Mouse (Mus musculus): ENCODE measurements around the gene Zbtb43.

Zbtb43 gene

GRCm38 (mm10) chr2:33468466-33469097 is at the start of gene Zbtb43:
TSS of gene Zbtb43 (minus strand) at chr2:33468559.
- DNase-seq (ENCODE audit: low spot score in 2 of 2): peak; percentile 90 to 93

DNA sequence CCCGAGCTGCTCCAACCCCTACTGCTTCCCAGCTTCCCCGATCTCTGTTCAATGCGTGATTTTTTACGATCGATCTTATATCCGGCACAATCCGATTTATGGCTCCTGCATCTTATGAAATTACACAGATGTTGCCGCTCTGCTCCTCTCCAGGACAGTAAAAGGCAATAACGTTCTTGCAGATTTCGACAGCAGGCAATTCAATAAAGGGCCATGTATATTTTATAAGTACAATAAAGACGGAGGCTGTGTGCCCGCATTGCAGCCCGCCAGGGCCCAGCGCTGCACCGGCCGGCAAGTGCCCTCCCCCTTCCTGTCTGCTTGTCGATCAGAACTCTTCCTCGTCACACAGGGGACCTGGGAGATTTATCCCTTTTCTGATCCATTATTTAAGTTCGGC is 47.5 kb upstream of the Zbtb43 start:
- no peak for DNase-seq (ENCODE audit: low spot score in 2 of 2)

DNA sequence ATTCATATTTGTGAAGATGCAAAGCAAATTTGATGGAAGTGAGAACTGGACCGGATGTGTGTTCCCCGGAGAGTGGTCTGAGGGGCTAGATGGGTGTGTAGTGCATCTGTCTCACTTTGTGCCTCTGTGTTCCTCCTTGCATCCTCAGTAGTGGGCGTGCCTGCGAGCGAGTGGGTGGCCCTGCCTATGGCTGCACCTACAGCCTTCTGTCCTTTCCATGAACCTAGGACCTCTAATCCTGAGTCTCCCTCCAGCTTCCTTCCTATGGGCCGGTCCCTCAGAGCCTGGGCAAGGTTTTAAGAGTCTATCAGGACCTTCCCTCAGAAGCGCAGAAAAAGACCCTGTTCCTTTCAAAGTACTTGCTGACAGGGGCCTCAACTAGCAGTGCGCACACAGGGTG is 47.1 kb upstream of the Zbtb43 start:
- DNase-seq (ENCODE audit: low spot score in 2 of 2): no peak

DNA sequence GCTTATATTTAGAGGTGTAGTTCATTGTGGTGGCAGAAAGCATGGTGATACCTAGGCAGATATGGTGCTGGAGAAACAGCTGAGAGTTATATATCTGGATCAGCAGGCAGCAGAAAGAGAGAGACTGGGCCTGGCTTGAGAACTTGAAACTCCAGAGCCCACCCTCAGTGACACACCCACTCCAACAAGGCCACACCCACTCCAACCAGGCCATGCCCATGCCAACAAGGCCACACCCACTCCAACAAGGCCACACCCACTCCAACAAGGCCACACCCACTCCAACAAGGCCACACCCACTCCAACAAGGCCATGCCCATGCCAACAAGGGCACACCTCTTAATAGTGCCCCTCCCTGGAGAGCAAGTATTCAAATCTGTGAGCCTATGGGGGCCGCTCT is 42.4 kb upstream of the Zbtb43 start:
- DNase-seq (ENCODE audit: low spot score in 2 of 2): no peak

GRCm38 (mm10) chr2:33502602-33503001 is 34.2 kb upstream of the Zbtb43 start:
- DNase-seq (ENCODE audit: low spot score in 2 of 2): no peak

DNA sequence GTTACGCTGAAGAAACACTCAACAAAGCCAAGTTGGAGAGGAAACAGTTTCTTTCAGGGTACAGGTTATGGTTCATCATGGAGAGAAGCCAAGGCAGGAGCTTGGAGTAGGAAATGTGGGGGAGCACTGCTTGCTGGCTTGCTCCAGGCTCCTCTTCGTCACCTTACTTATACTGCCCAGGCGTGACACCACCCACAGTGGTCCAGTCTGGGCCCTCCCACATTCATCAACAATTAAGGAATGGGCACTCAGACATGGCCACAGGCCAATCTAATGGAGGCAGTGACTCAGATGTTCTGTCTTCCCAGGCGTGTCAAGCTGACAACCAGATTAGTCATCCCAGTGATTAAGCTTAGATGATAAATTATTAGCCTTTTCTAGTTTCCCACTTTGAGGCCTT is 29.9 kb upstream of the Zbtb43 start:
- no peak for DNase-seq (ENCODE audit: low spot score in 2 of 2)

- no peak for DNase-seq (ENCODE audit: low spot score in 2 of 2)
Observed at GRCm38 (mm10) chr2:33495654-33496053, 27.3 kb upstream of the Zbtb43 start.

- no peak for DNase-seq (ENCODE audit: low spot score in 2 of 2)
Observed at GRCm38 (mm10) chr2:33492041-33492440, 23.7 kb upstream of the Zbtb43 start.

DNA sequence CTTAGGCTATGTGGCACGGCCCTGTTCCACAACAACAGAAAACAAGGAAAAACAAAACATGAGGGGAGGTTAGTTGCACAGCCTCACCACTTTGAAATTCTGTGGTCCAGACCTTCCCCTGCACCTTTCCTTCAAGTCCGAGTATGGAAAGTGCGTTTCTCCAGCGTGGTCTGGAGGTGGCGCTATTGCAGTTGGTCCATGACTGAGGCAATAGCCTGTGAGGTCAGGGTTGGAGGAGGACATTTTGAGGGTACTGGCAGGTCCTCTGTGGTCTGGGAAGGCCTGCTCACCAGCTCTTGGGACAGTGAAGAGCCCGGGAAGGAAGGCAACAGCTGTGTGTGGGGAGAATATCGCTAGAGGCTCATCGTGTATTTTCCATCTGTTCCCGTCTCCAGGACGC is 21.2 kb upstream of the Zbtb43 start:
- DNase-seq (ENCODE audit: low spot score in 2 of 2): no peak

- DNase-seq (ENCODE audit: low spot score in 2 of 2): no peak
Observed at GRCm38 (mm10) chr2:33487332-33487731, 19.0 kb upstream of the Zbtb43 start.

DNA sequence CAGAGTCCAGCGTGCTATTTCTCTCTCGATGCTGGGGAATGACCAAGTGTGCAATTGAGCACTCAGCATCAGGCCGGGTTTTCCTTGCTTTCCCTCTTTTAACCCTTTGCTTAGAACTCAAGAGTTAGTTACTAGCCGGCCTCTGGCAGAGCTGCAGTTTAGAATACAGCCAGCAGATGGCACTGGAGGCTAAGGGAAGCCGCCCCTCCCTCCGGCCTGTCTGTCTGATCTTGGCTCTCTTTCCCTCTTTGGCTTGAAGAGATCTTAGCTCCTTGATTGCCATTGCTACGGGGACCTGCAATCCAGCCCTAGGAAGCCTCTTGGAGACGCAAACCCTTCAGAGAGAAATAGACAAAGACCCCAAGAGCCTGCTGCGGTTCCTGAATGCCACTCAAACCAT is 18.5 kb upstream of the Zbtb43 start:
- DNase-seq (ENCODE audit: low spot score in 2 of 2): peak; percentile 39 to 50

DNA sequence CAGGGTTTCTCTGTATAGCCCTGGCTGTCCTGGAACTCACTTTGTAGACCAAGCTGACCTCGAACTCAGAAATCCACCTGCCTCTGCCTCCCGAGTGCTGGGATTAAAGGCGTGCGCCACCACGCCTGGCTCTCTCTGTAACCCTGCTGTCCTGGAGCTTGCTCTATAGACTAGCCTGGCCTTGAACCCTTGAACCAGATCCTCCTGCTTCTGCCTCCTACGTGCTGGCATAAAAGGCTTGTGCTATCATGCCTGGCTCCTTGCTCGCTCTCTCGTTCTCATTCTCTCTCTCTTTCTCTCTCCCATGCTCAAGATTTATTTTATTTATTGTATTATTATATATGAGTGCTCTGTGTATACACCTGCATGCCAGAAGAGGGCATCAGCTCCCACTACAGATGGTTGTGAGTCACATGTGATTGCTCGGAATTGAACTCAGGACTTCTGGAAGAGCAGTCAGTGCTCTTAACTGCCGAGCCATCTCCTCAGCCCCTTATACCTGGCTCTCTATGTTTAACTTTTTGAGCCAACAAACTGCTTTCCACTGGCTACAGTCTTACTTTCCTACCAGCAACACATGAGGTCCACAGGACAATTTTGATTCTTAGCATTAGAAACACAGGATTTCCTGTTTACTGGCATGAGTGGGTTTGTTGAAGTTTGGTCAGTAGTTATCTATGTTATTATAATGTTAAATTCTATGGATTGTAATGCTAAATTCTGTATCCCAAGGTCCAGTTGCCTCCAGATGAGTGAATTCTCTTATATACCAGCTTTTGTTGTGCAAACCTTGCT is 9.8 kb upstream of the Zbtb43 start:
- DNase-seq (ENCODE audit: low spot score in 2 of 2): no peak

GRCm38 (mm10) chr2:33475961-33476360 is 7.6 kb upstream of the Zbtb43 start:
- peak; percentile 64 to 69 for DNase-seq (ENCODE audit: low spot score in 2 of 2)

DNA sequence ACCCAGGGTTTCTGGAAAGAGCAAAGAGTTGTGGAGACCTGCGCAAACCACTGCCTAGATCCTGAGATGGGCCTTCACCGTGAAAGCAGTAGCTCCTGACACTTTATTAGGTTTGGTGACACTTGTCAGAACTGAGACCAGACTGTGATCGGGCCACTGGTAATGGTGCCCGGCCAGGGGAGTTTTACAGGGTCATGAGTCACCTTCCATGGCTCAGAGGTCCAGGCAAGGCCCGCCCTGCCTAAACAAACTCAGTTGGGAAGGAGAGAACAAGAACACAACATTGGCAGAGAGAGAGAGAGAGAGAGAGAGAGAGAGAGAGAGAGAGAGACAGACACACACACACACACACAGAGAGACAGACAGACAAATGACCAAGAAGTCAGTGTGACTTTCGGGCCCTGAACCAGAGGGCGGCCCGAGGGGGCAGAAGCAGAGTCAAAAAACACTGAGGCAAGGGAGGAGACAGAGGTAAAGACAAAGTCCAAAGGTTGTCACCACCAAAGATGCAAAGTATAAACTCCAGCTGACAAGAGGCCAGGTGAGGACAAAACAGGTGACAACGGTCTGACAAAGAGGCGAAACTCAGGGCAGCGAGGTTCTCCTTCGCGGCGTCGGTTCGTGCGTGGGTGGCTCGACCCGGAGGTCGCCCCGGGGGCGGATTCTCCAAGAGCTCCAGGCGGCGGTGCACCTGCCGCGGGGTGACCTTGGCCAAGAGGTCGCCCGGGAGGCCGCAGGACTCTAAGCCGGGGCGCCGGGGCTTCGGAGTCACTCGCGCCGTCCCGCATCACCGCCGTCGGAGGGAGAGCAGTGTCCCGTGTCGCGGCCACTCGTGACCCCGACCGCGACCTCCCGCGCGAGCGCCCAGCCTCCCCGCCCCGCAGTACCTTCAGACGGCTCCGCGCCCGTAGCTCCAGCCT is 553 bp downstream of the Zbtb43 start:
- no peak for DNase-seq (ENCODE audit: low spot score in 2 of 2)

GRCm38 (mm10) chr2:33465966-33466365 is 2.4 kb downstream of the Zbtb43 start:
- DNase-seq (ENCODE audit: low spot score in 2 of 2): no peak

DNA sequence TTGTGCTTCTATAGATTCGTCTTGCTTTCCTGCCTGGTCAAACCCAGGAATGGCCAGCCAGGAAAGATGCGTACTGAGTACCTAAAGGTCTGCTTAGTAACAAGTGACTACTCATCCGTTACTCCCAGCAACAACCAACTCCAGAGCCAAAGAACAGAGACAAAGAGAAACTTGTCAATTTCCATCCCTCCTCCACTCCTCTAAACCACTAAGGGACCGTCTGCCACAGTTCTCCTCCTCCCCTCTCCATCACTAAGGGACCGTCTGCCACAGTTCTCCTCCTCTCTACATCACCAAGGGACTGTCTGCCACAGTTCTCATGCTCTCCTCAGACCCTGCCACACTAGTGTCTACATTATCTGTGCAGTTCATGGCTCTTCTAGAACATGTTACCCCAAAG is 3.1 kb downstream of the Zbtb43 start:
- no peak for DNase-seq (ENCODE audit: low spot score in 2 of 2)

- DNase-seq (ENCODE audit: low spot score in 2 of 2): no peak
Observed at GRCm38 (mm10) chr2:33462066-33462465, 6.3 kb downstream of the Zbtb43 start.

GRCm38 (mm10) chr2:33461066-33461465 is 7.3 kb downstream of the Zbtb43 start:
- no peak for DNase-seq (ENCODE audit: low spot score in 2 of 2)

DNA sequence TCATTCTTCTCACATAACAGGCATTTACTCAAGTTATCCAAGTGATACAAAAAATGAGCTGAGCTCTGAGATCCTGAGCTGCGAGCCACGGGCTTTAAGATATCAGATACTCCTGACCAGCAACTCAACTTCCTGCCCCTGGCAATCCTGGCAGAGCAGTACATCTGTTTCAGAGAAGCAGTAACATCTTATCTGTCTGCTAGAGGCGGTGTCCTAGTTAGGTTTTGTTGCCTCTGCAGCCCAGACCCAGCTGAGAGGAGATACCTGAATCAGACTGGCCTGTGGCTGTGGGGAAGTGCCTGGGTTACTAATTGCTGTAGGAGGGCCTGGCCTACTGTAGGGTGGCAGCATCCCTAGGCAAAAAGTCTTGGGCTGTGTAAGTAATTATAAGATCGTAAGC is 8.7 kb downstream of the Zbtb43 start:
- DNase-seq (ENCODE audit: low spot score in 2 of 2): no peak

DNA sequence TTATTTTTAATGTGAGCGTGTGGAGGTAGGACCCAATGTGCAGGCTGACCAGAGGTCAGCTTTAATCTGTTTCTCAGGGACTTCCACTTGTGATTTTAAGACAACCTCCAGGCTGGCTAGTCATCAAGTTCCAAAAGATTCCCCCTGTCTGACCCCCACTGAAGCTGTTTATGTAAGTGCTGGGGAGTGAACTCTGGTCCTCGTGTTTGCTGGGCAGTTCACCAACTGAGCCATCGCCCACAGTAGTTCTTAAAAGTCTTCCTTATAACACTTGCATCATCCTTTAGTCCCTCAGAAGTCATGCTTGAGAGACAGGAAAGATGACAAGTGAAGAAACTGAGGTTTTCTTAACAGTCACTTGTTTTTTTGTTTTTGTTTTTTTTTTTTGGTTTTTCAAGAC is 11.7 kb downstream of the Zbtb43 start:
- DNase-seq (ENCODE audit: low spot score in 2 of 2): no peak

DNA sequence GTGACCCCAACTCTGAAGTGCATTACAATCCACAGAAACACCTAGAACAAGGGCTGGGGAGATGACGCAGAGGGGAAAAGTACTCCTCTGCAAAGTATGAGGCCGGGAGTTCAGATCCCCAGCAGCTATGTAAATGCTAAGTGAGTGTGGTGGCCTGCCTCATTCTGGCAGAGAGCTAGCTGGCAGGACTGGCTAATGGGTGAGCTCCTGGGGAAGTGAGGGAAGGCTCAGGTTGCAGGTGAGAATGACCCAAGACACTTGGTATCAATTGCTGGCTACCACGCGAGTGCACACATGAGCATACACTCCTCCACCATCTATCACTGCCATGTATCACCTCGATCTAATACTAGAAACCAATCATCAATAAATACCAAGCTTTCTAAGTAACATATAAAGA is 12.1 kb downstream of the Zbtb43 start:
- DNase-seq (ENCODE audit: low spot score in 2 of 2): no peak

DNA sequence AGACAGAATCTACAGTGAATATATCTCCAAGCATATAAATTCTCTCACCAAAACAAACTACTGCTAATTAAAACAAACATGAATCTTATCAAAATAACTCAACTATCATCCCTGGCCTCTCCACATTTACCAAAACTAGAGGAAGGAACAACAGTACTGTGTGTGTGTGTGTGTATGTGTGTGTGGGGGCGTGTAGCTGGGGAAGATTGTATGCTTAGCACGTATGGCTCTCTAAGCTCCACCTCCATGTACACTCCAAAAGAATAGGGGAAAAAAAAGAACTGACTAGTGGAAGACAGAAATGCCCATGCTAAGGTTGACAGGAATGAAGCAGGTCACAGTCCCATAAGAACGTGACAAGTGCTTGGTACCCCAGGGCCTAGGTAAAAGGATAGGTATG is 13.0 kb downstream of the Zbtb43 start:
- DNase-seq (ENCODE audit: low spot score in 2 of 2): no peak
